Mouse (Mus musculus) heart, embryonic 14.5 days (tissue): ENCODE measurements around the gene Slc25a5. TPM values are rescaled to one million over a fixed set of nuclear protein-coding genes. Genes with fewer than 3 reads are reported as not detected.
A peak's percentile ranks its signal among the peaks of the same experiment; 100 is the strongest.

Experiments
- ATAC-seq: fragments of 200-750 bp; cut with Nextera tagmentation; 2 replicates; pipeline ENCODE4 v1.8.0; 2017; ENCODE audit warnings: low read depth, moderate TSS enrichment; ENCODE audit not compliant: insufficient number of reproducible peaks, insufficient read depth, low FRiP score
- H3K27ac ChIP-seq, 2 experiments: fragments of 200-500 bp in 1 of 2; fragments of 300-500 bp in 1 of 2; sonication (generic) in 1 of 2; replicated peaks in 1 of 2; 2 replicates each; pipeline ENCODE4 v1.5.1; 2012 to 2014; ENCODE audit warnings: low read depth in 2 of 2, low read length in 2 of 2, control low read depth in 1 of 2, mild to moderate bottlenecking in 1 of 2, mixed read lengths in 1 of 2; ENCODE audit not compliant: control insufficient read depth in 1 of 2, insufficient read depth in 1 of 2
- H3K27me3 ChIP-seq: fragments of 300-500 bp; sonication (generic); 2 replicates; pipeline ENCODE4 v1.6.1; 2014; ENCODE audit warnings: mild to moderate bottlenecking, low read length, control low read depth; ENCODE audit not compliant: control insufficient read depth, insufficient read depth
- H3K36me3 ChIP-seq: fragments of 300-500 bp; sonication (generic); 2 replicates; pipeline ENCODE4 v1.6.1; 2014; ENCODE audit warnings: mild to moderate bottlenecking, control low read depth, low read length, mixed read lengths; ENCODE audit not compliant: control insufficient read depth, insufficient read depth
- H3K4me1 ChIP-seq, 2 experiments: fragments of 200-500 bp in 1 of 2; fragments of 300-500 bp in 1 of 2; sonication (generic) in 1 of 2; 2 replicates each; pipeline ENCODE4 v1.6.1; 2012 to 2014; ENCODE audit warnings: low read length in 2 of 2, control low read depth in 1 of 2, mixed read lengths in 1 of 2; ENCODE audit not compliant: control insufficient read depth in 2 of 2, insufficient read depth in 2 of 2
- H3K4me2 ChIP-seq: fragments of 300-500 bp; sonication (generic); 2 replicates; pipeline ENCODE4 v1.6.1; 2014; ENCODE audit warnings: mild to moderate bottlenecking, low read length
- H3K4me3 ChIP-seq, 2 experiments: fragments of 200-500 bp in 1 of 2; fragments of 300-500 bp in 1 of 2; sonication (generic) in 1 of 2; 2 replicates each; pipeline ENCODE4 v1.5.1; 2012 to 2014; ENCODE audit warnings: low read length in 2 of 2, mild to moderate bottlenecking in 2 of 2, control low read depth in 1 of 2, low read depth in 1 of 2, moderate library complexity in 1 of 2; ENCODE audit not compliant: control insufficient read depth in 1 of 2, insufficient read depth in 1 of 2
- H3K9ac ChIP-seq: fragments of 300-500 bp; sonication (generic); 2 replicates; pipeline ENCODE4 v1.6.1; 2014; ENCODE audit warnings: mild to moderate bottlenecking, low read length
- H3K9me3 ChIP-seq: fragments of 300-500 bp; sonication (generic); 2 replicates; pipeline ENCODE4 v1.6.1; 2016; ENCODE audit warnings: low read length, control low read depth; ENCODE audit not compliant: control insufficient read depth
- WGBS: fragments of 180-500 bp; shearing (Covaris S2); extraction: QIAGEN DNeasy Blood & Tissue Kit; methylation state at CpG from one replicate; pipeline ENCODE4 v1.1.7; 2014; 5-methylcytosine and 5-hydroxymethylcytosine counted together
- polyA plus RNA-seq: library from polyadenylated mRNA; unstranded; fragments of >200 nt; fragmentation: Nextera tagmentation; extraction: Ambion mirVana; gene quantifications from 2 replicates; pipeline ENCODE4 v1.2.1, GENCODE M21; 2014

Slc25a5 gene
- polyA plus RNA-seq, 1 experiment from 2014 or later: 1,151 TPM

GRCm38 (mm10) chrX:36804196-36804595, 8.7 kb downstream of the Slc25a5 start:
- H3K36me3 ChIP-seq: no peaks in the 10 kb centered on the region
- peaks cover 0 to 2% of the 10 kb centered on the region in 2 experiments; a peak in 1 of 4 replicates for H3K4me1 ChIP-seq
- no peak overlapping the region for H3K9ac ChIP-seq
- WGBS: 72% methylated on average over 5 of the region's 5 CpGs
- no peak overlapping the region for H3K4me3 ChIP-seq
- no peak for ATAC-seq
- H3K4me2 ChIP-seq: no peak overlapping the region
- no peak overlapping the region for H3K27ac ChIP-seq
- H3K27me3 ChIP-seq: no peaks in the 10 kb centered on the region
- H3K9me3 ChIP-seq: no peaks in the 10 kb centered on the region

DNA sequence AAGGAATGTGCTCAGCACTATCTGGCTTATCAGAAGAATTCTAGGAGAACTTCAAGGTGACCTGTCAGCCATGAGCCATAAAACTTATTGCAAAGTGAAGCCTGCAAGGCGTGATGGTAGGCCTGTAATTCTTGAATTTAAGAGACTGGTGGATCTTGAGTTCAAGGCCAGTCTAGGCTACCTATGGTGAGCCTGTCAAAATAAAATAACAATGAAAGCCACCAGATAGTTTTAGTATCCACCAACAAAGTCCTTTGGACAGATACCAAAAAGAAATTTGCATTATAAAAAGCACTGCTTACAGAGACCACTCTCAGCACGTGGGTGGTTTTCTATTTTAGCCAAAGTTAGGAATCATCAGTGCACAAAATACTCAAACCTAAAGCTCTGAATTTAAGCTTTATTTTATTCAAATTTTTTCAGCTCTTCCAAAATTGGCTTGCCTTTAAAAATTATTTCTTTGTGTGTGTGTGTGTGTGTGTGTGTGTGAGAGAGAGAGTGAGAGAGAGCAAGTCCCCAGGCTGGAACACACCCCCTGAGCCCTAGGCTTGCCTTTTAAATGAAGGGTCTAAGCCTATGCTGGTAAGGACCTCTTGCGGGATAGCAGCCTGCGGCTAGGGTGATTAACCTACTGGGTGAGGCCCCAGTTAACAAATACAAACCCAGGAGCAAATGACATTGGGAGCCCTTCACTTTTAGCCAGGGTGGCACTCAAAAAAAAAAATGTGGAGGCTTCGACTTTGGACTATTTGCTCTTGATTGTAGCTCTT, 10.2 kb downstream of the Slc25a5 start:
- Histone ChIP-seq H3K9me3 (no peaks in the 10 kb centered on the region), H3K9ac (no peak overlapping the region), H3K27ac (no peak overlapping the region), H3K27me3 (no peaks in the 10 kb centered on the region), H3K4me1 (peaks cover 0 to 2% of the 10 kb centered on the region in 2 experiments; a peak in 1 of 4 replicates), H3K4me2 (no peak overlapping the region), H3K36me3 (no peaks in the 10 kb centered on the region), H3K4me3 (no peak overlapping the region)
- no peak for ATAC-seq
- 61% methylated on average over 5 of the region's 5 CpGs for WGBS

GRCm38 (mm10) chrX:36807360-36808317, 12.2 kb downstream of the Slc25a5 start:
- peak; percentile 82 for ATAC-seq
- WGBS: 17% methylated on average over 40 of the region's 45 CpGs
- Histone ChIP-seq H3K36me3 (no peaks in the 10 kb centered on the region), H3K4me2 (peak overlapping the region; percentile 68), H3K9ac (peak overlapping the region; percentile 63), H3K27ac (peak overlapping the region; percentile 79 to 83), H3K4me3 (peak overlapping the region; percentile 34 to 44), H3K27me3 (no peaks in the 10 kb centered on the region), H3K9me3 (no peaks in the 10 kb centered on the region), H3K4me1 (peaks cover 0 to 2% of the 10 kb centered on the region in 2 experiments; a peak in 1 of 4 replicates)

DNA sequence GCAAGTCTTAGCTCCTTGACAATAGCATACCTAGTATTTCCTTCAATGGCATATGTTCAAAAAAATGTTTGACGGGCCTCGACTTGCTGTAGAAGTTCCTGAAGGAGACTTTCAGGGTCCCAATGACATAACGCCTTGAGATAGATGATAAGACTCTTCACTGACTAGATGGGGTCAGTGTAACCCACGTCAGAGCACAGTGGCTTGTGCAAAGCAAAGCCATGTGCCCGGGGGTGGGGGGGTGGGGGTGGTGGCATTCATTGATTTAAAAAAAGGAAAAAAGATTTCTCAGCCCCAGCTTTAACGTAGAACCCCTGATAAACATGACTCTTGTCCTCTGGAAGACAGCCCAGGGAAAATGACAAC, 12.8 kb downstream of the Slc25a5 start:
- H3K9ac ChIP-seq: peak overlapping the region; percentile 63

GRCm38 (mm10) chrX:36811377-36811776, 15.9 kb downstream of the Slc25a5 start:
- whole genome bisulfite sequencing: 25% methylated on average over 5 of the region's 5 CpGs
- H3K9ac ChIP-seq: no peak overlapping the region
- H3K4me3 ChIP-seq: no peak overlapping the region
- no peak for ATAC-seq
- H3K4me2 ChIP-seq: no peak overlapping the region
- peaks cover 0 to 2% of the 10 kb centered on the region in 2 experiments; a peak in 1 of 4 replicates for H3K4me1 ChIP-seq
- no peak overlapping the region for H3K27ac ChIP-seq
- no peaks in the 10 kb centered on the region for H3K36me3 ChIP-seq
- H3K27me3 ChIP-seq: no peaks in the 10 kb centered on the region
- no peaks in the 10 kb centered on the region for H3K9me3 ChIP-seq

More for the DNA sequence above, 12.8 kb downstream of the Slc25a5 start:
- 0 out of 2 replicates have a peak, but pooled peaks have one; percentile 15 for ATAC-seq
- H3K36me3 ChIP-seq: no peaks in the 10 kb centered on the region
- H3K27me3 ChIP-seq: no peaks in the 10 kb centered on the region
- peak overlapping the region; percentile 34 to 44; a peak in 3 of 4 replicates for H3K4me3 ChIP-seq
- H3K4me1 ChIP-seq: peaks cover 0 to 2% of the 10 kb centered on the region in 2 experiments; a peak in 1 of 4 replicates
- no peaks in the 10 kb centered on the region for H3K9me3 ChIP-seq
- 47% methylated on average over 6 of the region's 6 CpGs for whole genome bisulfite sequencing
- H3K4me2 ChIP-seq: peak overlapping the region; percentile 68
- H3K27ac ChIP-seq: peak overlapping the region; percentile 62 to 79; a peak in 3 of 4 replicates

- no peak for ATAC-seq
- H3K9me3 ChIP-seq: no peaks in the 10 kb centered on the region
- H3K27ac ChIP-seq: no peak overlapping the region
Measured at GRCm38 (mm10) chrX:36814161-36814836, 18.8 kb downstream of the Slc25a5 start.

GRCm38 (mm10) chrX:36815022-36815421, 19.6 kb downstream of the Slc25a5 start:
- Histone ChIP-seq H3K36me3 (no peaks in the 10 kb centered on the region), H3K4me3 (no peak overlapping the region), H3K9me3 (no peaks in the 10 kb centered on the region), H3K27me3 (no peaks in the 10 kb centered on the region), H3K9ac (no peak overlapping the region), H3K27ac (no peak overlapping the region), H3K4me1 (no peaks in the 10 kb centered on the region; a peak in 1 of 4 replicates), H3K4me2 (no peak overlapping the region)
- WGBS: 78% methylated on average over 4 of the region's 4 CpGs
- no peak for ATAC-seq

More at GRCm38 (mm10) chrX:36814161-36814836, 18.8 kb downstream of the Slc25a5 start:
- WGBS: 77% methylated on average over 8 of the region's 8 CpGs
- Histone ChIP-seq H3K4me3 (no peak overlapping the region), H3K9ac (no peak overlapping the region), H3K4me1 (no peaks in the 10 kb centered on the region; a peak in 1 of 4 replicates), H3K4me2 (no peak overlapping the region), H3K36me3 (no peaks in the 10 kb centered on the region), H3K27me3 (no peaks in the 10 kb centered on the region)
